Mouse (Mus musculus) cerebellum, postnatal 36 days (tissue): Measurements from ENCODE around the gene Hist1h2ab.

Experiments
- DNase-seq, 2 experiments: peaks; one replicate each; pipeline ENCODE4 v3.0.0; 2021 to 2022; ENCODE audit warnings: mixed read lengths in 2 of 2

Gene Hist1h2ab

GRCm38 (mm10) chr13:23792520-23792919 is 41.6 kb downstream of the Hist1h2ab start:
- DNase-seq, result peak; percentile 17 to 41

GRCm38 (mm10) chr13:23799405-23799804 is 48.5 kb downstream of the Hist1h2ab start:
- no peak for DNase-seq
